Mouse (Mus musculus): ENCODE measurements around the gene Brd2. TPM values are rescaled to one million over a fixed set of nuclear protein-coding genes. Genes with fewer than 3 reads are reported as not detected.

Gene Brd2
- total and polyA plus RNA-seq, 3 experiments, result 99.5 to 252 (median 189) TPM

GRCm38 (mm10) chr17:34138655-34139054 is 16.2 kb upstream of the Brd2 start:
- Histone ChIP-seq H3K27me3 (ENCODE audit: control insufficient read depth in 1 of 2, insufficient read depth in 2 of 2, low read length in 2 of 2) (no peaks in the 10 kb centered on the region), H3K27ac (ENCODE audit: control insufficient read depth, low read depth, low read length) (no peak overlapping the region)

GRCm38 (mm10) chr17:34137601-34138000 is 15.2 kb upstream of the Brd2 start:
- no peak overlapping the region for H3K27ac ChIP-seq (ENCODE audit: control insufficient read depth, low read depth, low read length)
- no peak for DNase-seq (ENCODE audit: low read depth, low spot score)
- H3K79me2 ChIP-seq (ENCODE audit: control insufficient read depth, insufficient read depth, low read length, poor library complexity), result no peaks in the 10 kb centered on the region
- peaks cover 0 to 21% of the 10 kb centered on the region in 2 experiments; a peak in 2 of 4 replicates for H3K36me3 ChIP-seq (ENCODE audit: control insufficient read depth in 1 of 2, insufficient read depth in 2 of 2, low read length in 2 of 2)
- TF ChIP-seq NELFE (IDR thresholded peaks at IDR 0.05; ENCODE audit: low read depth, low read length) (no peak), MYC (IDR thresholded peaks at IDR 0.05; ENCODE audit: low read depth, low read length) (no peak), MAZ (IDR thresholded peaks at IDR 0.05; ENCODE audit: low read depth, low read length) (no peak), HCFC1 (IDR thresholded peaks at IDR 0.05; ENCODE audit: low read depth, low read length) (no peak), TCF12 (IDR thresholded peaks at IDR 0.05; ENCODE audit: low read depth, low read length) (no peak), E2F4 (IDR thresholded peaks at IDR 0.05; ENCODE audit: borderline replicate concordance, low read depth, low read length) (no peak), MYB (IDR thresholded peaks at IDR 0.05; ENCODE audit: low read depth, low read length) (no peak), MEF2A (IDR thresholded peaks at IDR 0.05; ENCODE audit: extremely low read depth, insufficient replicate concordance, low read depth, low read length, poor library complexity, severe bottlenecking) (no peak), RAD21 (IDR thresholded peaks at IDR 0.05; ENCODE audit: low read depth, low read length) (no peak), MAX (IDR thresholded peaks at IDR 0.05; ENCODE audit: low read length) (no peak), ZKSCAN1 (IDR thresholded peaks at IDR 0.05; ENCODE audit: low read depth, low read length) (no peak), JUND (IDR thresholded peaks at IDR 0.05; ENCODE audit: low read depth, low read length) (no peak), GABPA (IDR thresholded peaks at IDR 0.05; ENCODE audit: low read depth, low read length) (no peak), TAL1 (IDR thresholded peaks at IDR 0.05; ENCODE audit: low read length) (no peak), POLR2A (IDR thresholded peaks at IDR 0.05; ENCODE audit: control insufficient read depth in 1 of 2, insufficient read depth in 1 of 2, low read depth in 1 of 2, low read length in 2 of 2, poor library complexity in 1 of 2) (no peak), CTCF (IDR thresholded peaks at IDR 0.05 in 2 of 3, conservative IDR thresholded peaks at IDR 0.05 in 1 of 3; ENCODE audit: control insufficient read depth in 1 of 3, insufficient read depth in 1 of 3, low read depth in 2 of 3, low read length in 3 of 3, poor library complexity in 1 of 3, severe bottlenecking in 1 of 3) (no peak)
- peaks cover 18 to 33% of the 10 kb centered on the region in 2 experiments for H3K4me1 ChIP-seq (ENCODE audit: control insufficient read depth in 1 of 2, insufficient read depth in 2 of 2, low read length in 2 of 2)
- H3K9me3 ChIP-seq (replicated peaks; ENCODE audit: insufficient read depth, low read length), result no peaks in the 10 kb centered on the region
- no peak overlapping the region for H3K9ac ChIP-seq (ENCODE audit: control insufficient read depth, low read depth, low read length, poor library complexity, severe bottlenecking)
- no peaks in the 10 kb centered on the region for H3K27me3 ChIP-seq (ENCODE audit: control insufficient read depth in 1 of 2, insufficient read depth in 2 of 2, low read length in 2 of 2)
- no peak overlapping the region for H3K4me3 ChIP-seq (ENCODE audit: control insufficient read depth in 1 of 2, insufficient read depth in 1 of 2, low read depth in 2 of 2, low read length in 2 of 2)

More at GRCm38 (mm10) chr17:34138655-34139054, 16.2 kb upstream of the Brd2 start:
- H3K4me1 ChIP-seq (ENCODE audit: control insufficient read depth in 1 of 2, insufficient read depth in 2 of 2, low read length in 2 of 2), result peaks cover 19 to 38% of the 10 kb centered on the region in 2 experiments
- H3K4me3 ChIP-seq (ENCODE audit: control insufficient read depth in 1 of 2, insufficient read depth in 1 of 2, low read depth in 2 of 2, low read length in 2 of 2), result no peak overlapping the region
- TF ChIP-seq POLR2AphosphoS2 (IDR thresholded peaks at IDR 0.05; ENCODE audit: low read length) (no peak), GATA1 (IDR thresholded peaks at IDR 0.05; ENCODE audit: low read depth, low read length) (no peak), SMC3 (IDR thresholded peaks at IDR 0.05; ENCODE audit: low read depth, low read length) (no peak), SIN3A (IDR thresholded peaks at IDR 0.05; ENCODE audit: low read length) (no peak), ZKSCAN1 (IDR thresholded peaks at IDR 0.05; ENCODE audit: low read depth, low read length) (no peak), ZNF384 (IDR thresholded peaks at IDR 0.05; ENCODE audit: low read depth, low read length) (no peak), ZMIZ1 (IDR thresholded peaks at IDR 0.05; ENCODE audit: low read depth, low read length) (no peak), POLR2A (IDR thresholded peaks at IDR 0.05; ENCODE audit: control insufficient read depth in 1 of 2, insufficient read depth in 1 of 2, low read depth in 1 of 2, low read length in 2 of 2, poor library complexity in 1 of 2) (no peak), MEF2A (IDR thresholded peaks at IDR 0.05; ENCODE audit: extremely low read depth, insufficient replicate concordance, low read depth, low read length, poor library complexity, severe bottlenecking) (no peak), ZC3H11A (IDR thresholded peaks at IDR 0.05; ENCODE audit: low read depth, low read length) (no peak), USF2 (IDR thresholded peaks at IDR 0.05; ENCODE audit: borderline replicate concordance in 1 of 2, insufficient read depth in 1 of 2, low read depth in 1 of 2, low read length in 2 of 2) (no peak), HCFC1 (IDR thresholded peaks at IDR 0.05; ENCODE audit: low read depth, low read length) (no peak), TBP (IDR thresholded peaks at IDR 0.05; ENCODE audit: low read depth, low read length) (no peak), KAT2A (conservative IDR thresholded peaks at IDR 0.05; ENCODE audit: low read depth, low read length) (no peak), ELF1 (IDR thresholded peaks at IDR 0.05; ENCODE audit: low read depth, low read length) (no peak), BHLHE40 (IDR thresholded peaks at IDR 0.05; ENCODE audit: borderline replicate concordance, low read depth, low read length) (no peak), POLR2AphosphoS5 (IDR thresholded peaks at IDR 0.05; ENCODE audit: borderline replicate concordance, low read depth, low read length) (no peak), CHD2 (IDR thresholded peaks at IDR 0.05; ENCODE audit: low read length) (no peak), GABPA (IDR thresholded peaks at IDR 0.05; ENCODE audit: low read depth, low read length) (no peak), TCF12 (IDR thresholded peaks at IDR 0.05; ENCODE audit: low read depth, low read length) (no peak)
- DNase-seq (ENCODE audit: low read depth, low spot score), result no peak
- H3K79me2 ChIP-seq (ENCODE audit: control insufficient read depth, insufficient read depth, low read length, poor library complexity), result no peaks in the 10 kb centered on the region
- H3K9me3 ChIP-seq (replicated peaks; ENCODE audit: insufficient read depth, low read length), result no peaks in the 10 kb centered on the region
- H3K36me3 ChIP-seq (ENCODE audit: control insufficient read depth in 1 of 2, insufficient read depth in 2 of 2, low read length in 2 of 2), result peaks cover 0 to 22% of the 10 kb centered on the region in 2 experiments; a peak in 2 of 4 replicates
- no peak overlapping the region for H3K9ac ChIP-seq (ENCODE audit: control insufficient read depth, low read depth, low read length, poor library complexity, severe bottlenecking)
